8 mouse cellular contexts compared by ENCODE assay signal in genomic region chr12:12622712-12623292, GRCm38 (mm10).
DNase-seq lines count a peak whose midpoint lies in the region; ATAC-seq and TF ChIP-seq lines count a peak whose summit lies in the region.

No protein-coding gene starts in this region.

- H3K4me2 ChIP-seq in heart, embryonic 11.5 days: no peak overlapping the region
- H3K4me2 ChIP-seq in embryonic facial prominence, embryonic 11.5 days (ENCODE audit: low read depth, low read length): no peak overlapping the region
- H3K4me2 ChIP-seq in kidney, embryonic 14.5 days (replicated peaks; ENCODE audit: low read depth, low read length): no peak overlapping the region
- no peak overlapping the region for H3K4me2 ChIP-seq in limb, embryonic 12.5 days
- H3K4me2 ChIP-seq in midbrain, postnatal 0 days (ENCODE audit: low read depth, low read length, poor library complexity, severe bottlenecking): no peak overlapping the region
- no peak overlapping the region for H3K4me2 ChIP-seq in stomach, embryonic 15.5 days

- DNase-seq in heart, adult 11 months: peak; percentile 93
- DNase-seq in embryonic facial prominence, embryonic 11.5 days (ENCODE audit: low spot score): peak; percentile 95
- DNase-seq in heart, adult 2 months: peak; percentile 49 to 66
- DNase-seq in midbrain, postnatal 0 days (ENCODE audit: low spot score): peak; percentile 97

- no peaks in the 10 kb centered on the region for H3K9me3 ChIP-seq in heart, embryonic 11.5 days (replicated peaks; ENCODE audit: control insufficient read depth, low read length)
- no peaks in the 10 kb centered on the region for H3K9me3 ChIP-seq in embryonic facial prominence, embryonic 11.5 days (replicated peaks; ENCODE audit: control insufficient read depth, low read length)
- H3K9me3 ChIP-seq in kidney, embryonic 14.5 days (ENCODE audit: control insufficient read depth, low read length): no peaks in the 10 kb centered on the region
- H3K9me3 ChIP-seq in limb, embryonic 12.5 days: no peaks in the 10 kb centered on the region
- H3K9me3 ChIP-seq in midbrain, postnatal 0 days (ENCODE audit: low read length): no peaks in the 10 kb centered on the region
- H3K9me3 ChIP-seq in stomach, embryonic 15.5 days: no peaks in the 10 kb centered on the region

- no peaks in the 10 kb centered on the region for H3K36me3 ChIP-seq in heart, embryonic 11.5 days (ENCODE audit: control insufficient read depth, insufficient read depth, low read length)
- H3K36me3 ChIP-seq in embryonic facial prominence, embryonic 11.5 days (replicated peaks; ENCODE audit: control insufficient read depth, insufficient read depth, low read depth, low read length): no peaks in the 10 kb centered on the region
- H3K36me3 ChIP-seq in heart, adult 2 months (ENCODE audit: control insufficient read depth, insufficient read depth, low read length): no peaks in the 10 kb centered on the region
- H3K36me3 ChIP-seq in kidney, embryonic 14.5 days (ENCODE audit: control insufficient read depth, insufficient read depth, low read length): no peaks in the 10 kb centered on the region
- no peaks in the 10 kb centered on the region for H3K36me3 ChIP-seq in limb, embryonic 12.5 days
- H3K36me3 ChIP-seq in midbrain, postnatal 0 days (ENCODE audit: insufficient read depth, low read length): no peaks in the 10 kb centered on the region
- no peaks in the 10 kb centered on the region for H3K36me3 ChIP-seq in stomach, embryonic 15.5 days

- 19% methylated on average over 5 of the region's 5 CpGs for WGBS in heart, embryonic 11.5 days (ENCODE audit: insufficient replicate concordance)
- 22% methylated on average over 5 of the region's 5 CpGs for WGBS in embryonic facial prominence, embryonic 11.5 days
- WGBS in heart, adult 2 months: 20% methylated on average over 5 of the region's 5 CpGs
- 28% methylated on average over 5 of the region's 5 CpGs for WGBS in kidney, embryonic 14.5 days
- 28% methylated on average over 5 of the region's 5 CpGs for WGBS in limb, embryonic 12.5 days
- 13% methylated on average over 5 of the region's 5 CpGs for WGBS in midbrain, postnatal 0 days
- WGBS in stomach, embryonic 15.5 days: 26% methylated on average over 5 of the region's 5 CpGs

- no peak for ATAC-seq in heart, embryonic 11.5 days (replicated peaks; ENCODE audit: insufficient number of reproducible peaks, low FRiP score, low TSS enrichment)
- peak; percentile 53 for ATAC-seq in embryonic facial prominence, embryonic 11.5 days (replicated peaks; ENCODE audit: insufficient number of reproducible peaks, low FRiP score, low TSS enrichment, low read depth)
- ATAC-seq in kidney, embryonic 14.5 days (ENCODE audit: low FRiP score, low TSS enrichment): peak; percentile 88
- ATAC-seq in limb, embryonic 12.5 days (ENCODE audit: insufficient number of reproducible peaks, insufficient read depth, low FRiP score, low TSS enrichment, low read depth): peak; percentile 44; the same call in 1 of the 2 replicates
- peak; percentile 76 for ATAC-seq in midbrain, postnatal 0 days (ENCODE audit: low FRiP score)
- peak; percentile 71 for ATAC-seq in stomach, embryonic 15.5 days (ENCODE audit: insufficient read depth, low FRiP score, low read depth)

- no peak overlapping the region for H3K9ac ChIP-seq in heart, embryonic 11.5 days (ENCODE audit: low read depth, low read length)
- H3K9ac ChIP-seq in embryonic facial prominence, embryonic 11.5 days (replicated peaks; ENCODE audit: low read length): 0 out of 2 replicates have a peak overlapping the region, but pooled peaks have one; percentile 6
- H3K9ac ChIP-seq in heart, adult 2 months (ENCODE audit: low read depth, low read length): no peak overlapping the region
- H3K9ac ChIP-seq in kidney, embryonic 14.5 days (ENCODE audit: low read depth, low read length): no peak overlapping the region
- no peak overlapping the region for H3K9ac ChIP-seq in limb, embryonic 12.5 days (replicated peaks)
- H3K9ac ChIP-seq in midbrain, postnatal 0 days (replicated peaks; ENCODE audit: low read length, poor library complexity, severe bottlenecking): no peak overlapping the region
- no peak overlapping the region for H3K9ac ChIP-seq in stomach, embryonic 15.5 days

- intact Hi-C loops in heart, adult 2 months (cut with DNase I): loop anchor here (1.0 to 2.0 kb wide), 3 partner anchors 202 to 592 kb away; no protein-coding TSS in a partner anchor

- 0 out of 2 replicates have a peak, but pooled peaks cover 6% of the 10 kb centered on the region for H3K4me1 ChIP-seq in heart, embryonic 11.5 days (ENCODE audit: control insufficient read depth, insufficient read depth, low read length)
- H3K4me1 ChIP-seq in embryonic facial prominence, embryonic 11.5 days (ENCODE audit: control insufficient read depth, insufficient read depth, low read length): peaks cover 2% of the 10 kb centered on the region
- H3K4me1 ChIP-seq in heart, adult 2 months (ENCODE audit: control insufficient read depth, insufficient read depth, low read length): no peaks in the 10 kb centered on the region
- no peaks in the 10 kb centered on the region; the same call in 1 of the 2 replicates for H3K4me1 ChIP-seq in kidney, embryonic 14.5 days (ENCODE audit: control insufficient read depth, insufficient read depth, low read length)
- peaks cover 18% of the 10 kb centered on the region for H3K4me1 ChIP-seq in limb, embryonic 12.5 days (replicated peaks)
- H3K4me1 ChIP-seq in midbrain, postnatal 0 days (ENCODE audit: insufficient read depth, low read length): no peaks in the 10 kb centered on the region
- H3K4me1 ChIP-seq in stomach, embryonic 15.5 days: 0 out of 2 replicates have a peak, but pooled peaks cover 4% of the 10 kb centered on the region

- no peak for TF ChIP-seq EP300 in heart, adult 2 months (IDR thresholded peaks at IDR 0.05; ENCODE audit: insufficient read depth, low read depth, low read length)

- TF ChIP-seq POLR2A in heart, adult 2 months (IDR thresholded peaks at IDR 0.05; ENCODE audit: insufficient read depth, low read depth, low read length): no peak

- no peaks in the 10 kb centered on the region for H3K27me3 ChIP-seq in heart, embryonic 11.5 days (ENCODE audit: control insufficient read depth, insufficient read depth, low read length)
- no peaks in the 10 kb centered on the region for H3K27me3 ChIP-seq in embryonic facial prominence, embryonic 11.5 days (ENCODE audit: control insufficient read depth, insufficient read depth, low read length)
- no peaks in the 10 kb centered on the region for H3K27me3 ChIP-seq in heart, adult 2 months (ENCODE audit: control insufficient read depth, insufficient read depth, low read length)
- no peaks in the 10 kb centered on the region for H3K27me3 ChIP-seq in kidney, embryonic 14.5 days (ENCODE audit: control insufficient read depth, insufficient read depth, low read length)
- peaks cover 16% of the 10 kb centered on the region for H3K27me3 ChIP-seq in limb, embryonic 12.5 days
- no peaks in the 10 kb centered on the region for H3K27me3 ChIP-seq in midbrain, postnatal 0 days (ENCODE audit: insufficient read depth, low read length)
- H3K27me3 ChIP-seq in stomach, embryonic 15.5 days (replicated peaks): no peaks in the 10 kb centered on the region

- H3K79me2 ChIP-seq in heart, adult 2 months (replicated peaks; ENCODE audit: control insufficient read depth, insufficient read depth, low read length): no peaks in the 10 kb centered on the region

- TF ChIP-seq CTCF in heart, adult 2 months (IDR thresholded peaks at IDR 0.05): peak; percentile 65
- TF ChIP-seq CTCF in midbrain, postnatal 0 days (IDR thresholded peaks at IDR 0.05): peak; percentile 88

- H3K27ac ChIP-seq in heart, embryonic 11.5 days (ENCODE audit: low read depth, low read length): no peak overlapping the region
- no peak overlapping the region for H3K27ac ChIP-seq in embryonic facial prominence, embryonic 11.5 days (replicated peaks; ENCODE audit: low read depth, low read length)
- no peak overlapping the region for H3K27ac ChIP-seq in heart, adult 2 months
- H3K27ac ChIP-seq in kidney, embryonic 14.5 days (ENCODE audit: low read depth, low read length): no peak overlapping the region
- no peak overlapping the region for H3K27ac ChIP-seq in limb, embryonic 12.5 days
- H3K27ac ChIP-seq in midbrain, postnatal 0 days (ENCODE audit: low read depth, low read length): no peak overlapping the region
- H3K27ac ChIP-seq in stomach, embryonic 15.5 days: no peak overlapping the region

- no peak overlapping the region for H3K4me3 ChIP-seq in heart, embryonic 11.5 days (ENCODE audit: low read depth, low read length)
- H3K4me3 ChIP-seq in embryonic facial prominence, embryonic 11.5 days (ENCODE audit: low read depth, low read length): no peak overlapping the region
- no peak overlapping the region for H3K4me3 ChIP-seq in heart, adult 2 months
- H3K4me3 ChIP-seq in kidney, embryonic 14.5 days (ENCODE audit: low read length): no peak overlapping the region
- no peak overlapping the region for H3K4me3 ChIP-seq in limb, embryonic 12.5 days (replicated peaks)
- no peak overlapping the region for H3K4me3 ChIP-seq in midbrain, postnatal 0 days (ENCODE audit: low read depth, low read length)
- no peak overlapping the region for H3K4me3 ChIP-seq in stomach, embryonic 15.5 days (replicated peaks)
